Mouse (Mus musculus): ENCODE data around the gene Tppp3. TPM values are rescaled to one million over a fixed set of nuclear protein-coding genes. Genes with fewer than 3 reads are reported as not detected.

Gene Tppp3
- polyA plus RNA-seq, 1 experiment from 2014 or later = 160 TPM

GRCm38 (mm10) chr8:105461085-105461803 lies 10.1 kb downstream of the Tppp3 start:
- Histone ChIP-seq H3K9ac (no peak overlapping the region), H3K4me2 (no peak overlapping the region), H3K27ac (no peak overlapping the region), H3K4me1 (no peaks in the 10 kb centered on the region), H3K36me3 (no peaks in the 10 kb centered on the region), H3K4me3 (no peak overlapping the region), H3K9me3 (no peaks in the 10 kb centered on the region), H3K27me3 (no peaks in the 10 kb centered on the region)
- 44% methylated on average over 13 of the region's 13 CpGs for WGBS
- ATAC-seq (ENCODE audit: insufficient number of reproducible peaks, low FRiP score, low TSS enrichment, low read depth) = no peak

DNA sequence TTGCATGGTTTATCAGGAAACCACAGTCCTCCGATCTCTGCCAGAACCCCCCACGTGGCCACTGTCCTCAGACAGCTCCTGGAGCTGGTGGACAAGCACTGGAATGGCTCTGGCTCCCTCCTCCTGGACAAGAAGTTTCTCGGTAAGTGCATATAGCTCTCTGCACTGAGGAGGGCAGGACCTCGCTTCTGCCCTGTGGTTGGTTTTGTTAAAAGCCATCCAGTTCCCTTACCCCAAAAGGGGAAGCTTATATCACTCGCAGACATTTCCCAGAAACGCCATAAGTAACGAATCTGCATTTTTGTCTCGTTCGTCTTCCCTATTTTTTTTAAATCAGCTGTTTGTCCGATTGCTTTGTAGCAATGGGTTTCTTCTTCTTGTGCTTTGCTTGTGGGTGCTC lies 16.1 kb downstream of the Tppp3 start:
- H3K4me1 ChIP-seq = no peaks in the 10 kb centered on the region
- H3K36me3 ChIP-seq = no peaks in the 10 kb centered on the region
- WGBS = 56% methylated on average over 10 of the region's 10 CpGs

DNA sequence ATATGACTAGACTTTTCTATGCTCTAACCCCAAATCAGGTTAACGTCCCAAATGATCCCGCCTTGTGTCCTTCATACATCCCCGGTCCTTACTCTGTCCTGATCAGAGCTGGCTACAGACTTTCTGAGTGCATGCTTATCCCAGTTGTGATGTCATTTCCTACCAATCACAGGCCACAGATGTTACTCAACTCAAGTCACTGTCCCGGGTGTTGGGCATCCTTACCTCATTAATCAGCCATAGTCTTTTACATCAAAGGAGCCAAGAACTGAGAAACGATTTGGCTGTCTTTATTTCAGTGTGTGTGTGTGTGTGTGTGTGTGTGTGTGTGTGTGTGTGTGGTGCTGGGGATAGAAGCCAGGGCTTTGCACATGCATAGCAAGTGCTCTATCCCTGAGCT lies 17.2 kb downstream of the Tppp3 start:
- no peak overlapping the region for H3K4me2 ChIP-seq
- H3K4me3 ChIP-seq = no peak overlapping the region
- 57% methylated on average over 5 of the region's 5 CpGs for WGBS
- H3K27me3 ChIP-seq = no peaks in the 10 kb centered on the region
- no peaks in the 10 kb centered on the region for H3K9me3 ChIP-seq
- no peak overlapping the region for H3K9ac ChIP-seq
- H3K4me1 ChIP-seq = no peaks in the 10 kb centered on the region
- no peaks in the 10 kb centered on the region for H3K36me3 ChIP-seq
- no peak for ATAC-seq (ENCODE audit: insufficient number of reproducible peaks, low FRiP score, low TSS enrichment, low read depth)
- H3K27ac ChIP-seq = no peak overlapping the region

More for the DNA sequence above, 16.1 kb downstream of the Tppp3 start:
- Histone ChIP-seq H3K27me3 (no peaks in the 10 kb centered on the region), H3K27ac (no peak overlapping the region), H3K9me3 (no peaks in the 10 kb centered on the region), H3K4me2 (no peak overlapping the region), H3K4me3 (no peak overlapping the region), H3K9ac (no peak overlapping the region)
- no peak for ATAC-seq (ENCODE audit: insufficient number of reproducible peaks, low FRiP score, low TSS enrichment, low read depth)

DNA sequence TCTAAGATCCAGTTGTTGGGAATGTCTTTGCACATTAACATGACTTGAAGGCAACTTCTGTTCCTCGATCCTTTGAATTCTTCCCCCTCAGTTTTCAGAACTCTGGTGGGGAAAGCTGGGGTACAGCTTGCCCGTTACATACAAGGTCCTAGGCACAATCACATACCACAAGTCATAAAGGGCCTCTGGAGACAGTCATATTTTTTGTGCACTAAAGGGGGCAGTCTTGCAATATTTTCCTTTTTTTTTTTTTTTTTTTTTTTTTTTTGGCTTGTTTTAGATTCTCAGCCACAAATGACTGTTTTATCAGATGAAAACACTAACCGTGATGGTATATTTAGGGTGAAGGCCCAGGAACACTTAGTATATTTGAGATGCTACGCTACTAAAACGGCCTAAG lies 18.0 kb downstream of the Tppp3 start:
- Histone ChIP-seq H3K9ac (no peak overlapping the region), H3K27ac (no peak overlapping the region), H3K4me1 (no peaks in the 10 kb centered on the region), H3K9me3 (no peaks in the 10 kb centered on the region), H3K4me2 (no peak overlapping the region), H3K36me3 (no peaks in the 10 kb centered on the region), H3K27me3 (no peaks in the 10 kb centered on the region), H3K4me3 (no peak overlapping the region)
- ATAC-seq (ENCODE audit: insufficient number of reproducible peaks, low FRiP score, low TSS enrichment, low read depth) = no peak
- 64% methylated on average over 5 of the region's 5 CpGs for WGBS

- ATAC-seq (ENCODE audit: insufficient number of reproducible peaks, low FRiP score, low TSS enrichment, low read depth) = no peak
- WGBS = 63% methylated on average over 15 of the region's 15 CpGs
- no peaks in the 10 kb centered on the region for H3K36me3 ChIP-seq
- H3K9me3 ChIP-seq = no peaks in the 10 kb centered on the region
- no peaks in the 10 kb centered on the region for H3K27me3 ChIP-seq
- no peaks in the 10 kb centered on the region for H3K4me1 ChIP-seq
- no peak overlapping the region for H3K4me2 ChIP-seq
- H3K9ac ChIP-seq = no peak overlapping the region
- H3K4me3 ChIP-seq = no peak overlapping the region
- H3K27ac ChIP-seq = no peak overlapping the region
Observed at GRCm38 (mm10) chr8:105451903-105452603, 19.3 kb downstream of the Tppp3 start.

DNA sequence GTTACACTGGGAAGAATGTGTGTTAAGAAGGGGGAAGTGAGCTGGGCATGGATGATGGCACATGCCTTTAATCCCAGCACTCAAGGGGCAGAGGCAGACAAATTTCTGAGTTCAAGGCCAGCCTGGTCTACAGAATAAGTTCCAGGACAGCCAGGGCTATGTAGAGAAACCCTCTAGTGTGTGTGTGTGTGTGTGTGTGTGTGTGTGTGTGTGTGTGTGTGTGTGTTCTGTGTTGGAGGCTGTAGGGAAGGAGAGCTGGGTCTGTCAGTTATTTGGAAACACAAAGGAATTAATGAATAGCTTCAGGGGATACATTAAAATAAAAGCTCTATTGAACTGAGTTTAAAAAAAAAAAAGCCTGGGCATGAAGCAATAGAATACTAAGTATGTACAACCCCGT lies 20.3 kb downstream of the Tppp3 start:
- Histone ChIP-seq H3K27me3 (no peaks in the 10 kb centered on the region), H3K4me2 (no peak overlapping the region), H3K9me3 (no peaks in the 10 kb centered on the region), H3K36me3 (no peaks in the 10 kb centered on the region), H3K27ac (no peak overlapping the region), H3K4me3 (no peak overlapping the region), H3K9ac (no peak overlapping the region), H3K4me1 (no peaks in the 10 kb centered on the region)
- ATAC-seq (ENCODE audit: insufficient number of reproducible peaks, low FRiP score, low TSS enrichment, low read depth) = no peak
- WGBS = 53% methylated on average over 1 of the region's 1 CpGs

- WGBS = 81% methylated on average over 5 of the region's 5 CpGs
Observed at GRCm38 (mm10) chr8:105448596-105448995, 22.7 kb downstream of the Tppp3 start.

GRCm38 (mm10) chr8:105448188-105448587 lies 23.1 kb downstream of the Tppp3 start:
- ATAC-seq (ENCODE audit: insufficient number of reproducible peaks, low FRiP score, low TSS enrichment, low read depth) = no peak
- 90% methylated on average over 3 of the region's 3 CpGs for WGBS

More at GRCm38 (mm10) chr8:105448596-105448995, 22.7 kb downstream of the Tppp3 start:
- H3K4me3 ChIP-seq = no peak overlapping the region
- H3K36me3 ChIP-seq = no peaks in the 10 kb centered on the region
- H3K4me2 ChIP-seq = no peak overlapping the region
- no peak overlapping the region for H3K27ac ChIP-seq
- H3K9me3 ChIP-seq = no peaks in the 10 kb centered on the region
- no peaks in the 10 kb centered on the region for H3K27me3 ChIP-seq
- H3K9ac ChIP-seq = no peak overlapping the region
- H3K4me1 ChIP-seq = no peaks in the 10 kb centered on the region
- ATAC-seq (ENCODE audit: insufficient number of reproducible peaks, low FRiP score, low TSS enrichment, low read depth) = no peak

GRCm38 (mm10) chr8:105446127-105446552 lies 25.2 kb downstream of the Tppp3 start:
- H3K9me3 ChIP-seq = no peaks in the 10 kb centered on the region
- no peak for ATAC-seq (ENCODE audit: insufficient number of reproducible peaks, low FRiP score, low TSS enrichment, low read depth)
- H3K27ac ChIP-seq = no peak overlapping the region
- 27% methylated on average over 4 of the region's 4 CpGs for WGBS
- H3K27me3 ChIP-seq = no peaks in the 10 kb centered on the region
- H3K4me1 ChIP-seq = no peaks in the 10 kb centered on the region
- no peak overlapping the region for H3K4me2 ChIP-seq
- H3K4me3 ChIP-seq = no peak overlapping the region
- no peaks in the 10 kb centered on the region for H3K36me3 ChIP-seq
- H3K9ac ChIP-seq = no peak overlapping the region

More at GRCm38 (mm10) chr8:105448188-105448587, 23.1 kb downstream of the Tppp3 start:
- H3K27me3 ChIP-seq = no peaks in the 10 kb centered on the region
- no peak overlapping the region for H3K27ac ChIP-seq
- no peaks in the 10 kb centered on the region for H3K4me1 ChIP-seq
- no peak overlapping the region for H3K9ac ChIP-seq
- H3K9me3 ChIP-seq = no peaks in the 10 kb centered on the region
- no peak overlapping the region for H3K4me3 ChIP-seq
- H3K4me2 ChIP-seq = no peak overlapping the region
- no peaks in the 10 kb centered on the region for H3K36me3 ChIP-seq

GRCm38 (mm10) chr8:105445296-105446126 lies 25.8 kb downstream of the Tppp3 start:
- Histone ChIP-seq H3K27me3 (no peaks in the 10 kb centered on the region), H3K9ac (no peak overlapping the region), H3K27ac (no peak overlapping the region), H3K36me3 (no peaks in the 10 kb centered on the region), H3K4me3 (no peak overlapping the region), H3K4me2 (no peak overlapping the region), H3K4me1 (no peaks in the 10 kb centered on the region), H3K9me3 (no peaks in the 10 kb centered on the region)
- 38% methylated on average over 11 of the region's 11 CpGs for WGBS
- ATAC-seq (ENCODE audit: insufficient number of reproducible peaks, low FRiP score, low TSS enrichment, low read depth) = no peak

DNA sequence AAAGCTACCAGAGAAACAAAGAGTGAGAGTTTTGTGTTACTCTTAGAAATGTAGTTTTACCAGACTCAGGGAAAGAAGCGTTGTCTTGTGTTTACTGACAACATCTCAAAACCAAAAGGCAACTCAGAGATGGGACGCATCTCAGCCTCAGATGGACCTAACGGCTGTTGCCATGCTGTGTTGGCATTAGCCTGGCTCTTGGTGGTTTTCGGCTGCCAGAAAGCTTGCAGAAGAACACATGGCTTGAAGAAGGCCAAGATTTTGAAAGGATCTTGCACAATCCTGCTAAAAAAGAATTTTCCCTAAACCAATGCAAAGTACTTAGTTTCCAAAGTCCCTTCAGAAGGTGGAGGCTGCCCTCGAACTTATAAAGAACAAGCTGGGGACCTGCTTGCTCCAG lies 28.7 kb downstream of the Tppp3 start:
- no peak overlapping the region for H3K4me3 ChIP-seq
- no peak overlapping the region for H3K27ac ChIP-seq
- H3K36me3 ChIP-seq = no peaks in the 10 kb centered on the region
- no peak for ATAC-seq (ENCODE audit: insufficient number of reproducible peaks, low FRiP score, low TSS enrichment, low read depth)
- no peak overlapping the region for H3K9ac ChIP-seq
- 86% methylated on average over 5 of the region's 5 CpGs for WGBS
- no peak overlapping the region for H3K4me2 ChIP-seq
- H3K27me3 ChIP-seq = no peaks in the 10 kb centered on the region
- no peaks in the 10 kb centered on the region for H3K9me3 ChIP-seq
- H3K4me1 ChIP-seq = no peaks in the 10 kb centered on the region

DNA sequence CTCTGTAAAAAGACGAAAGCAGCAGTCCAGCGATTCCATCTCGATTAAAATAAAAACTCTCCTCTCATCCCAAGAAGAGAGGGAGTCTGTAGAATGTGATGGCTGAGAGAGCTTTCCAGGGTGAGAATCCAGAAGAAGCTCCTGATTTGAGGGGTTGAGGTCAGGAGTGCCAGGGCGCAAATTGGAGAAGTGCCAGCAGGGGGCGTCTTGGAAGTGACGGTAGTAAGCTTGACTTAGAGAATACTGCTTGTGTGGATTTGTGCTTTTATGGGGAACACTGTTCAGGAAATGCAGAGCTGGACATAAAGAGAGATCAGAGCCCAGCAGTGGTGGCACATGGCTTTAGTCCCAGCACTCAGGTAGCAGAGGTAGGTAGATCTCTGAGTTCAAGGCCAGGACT lies 29.9 kb downstream of the Tppp3 start:
- 5% methylated on average over 6 of the region's 6 CpGs for WGBS
- no peaks in the 10 kb centered on the region for H3K9me3 ChIP-seq

More for the DNA sequence above, 29.9 kb downstream of the Tppp3 start:
- no peak overlapping the region for H3K27ac ChIP-seq
- H3K36me3 ChIP-seq = no peaks in the 10 kb centered on the region
- no peak overlapping the region for H3K4me2 ChIP-seq
- no peak for ATAC-seq (ENCODE audit: insufficient number of reproducible peaks, low FRiP score, low TSS enrichment, low read depth)
- no peaks in the 10 kb centered on the region for H3K27me3 ChIP-seq
- H3K9ac ChIP-seq = no peak overlapping the region
- no peak overlapping the region for H3K4me3 ChIP-seq
- no peaks in the 10 kb centered on the region for H3K4me1 ChIP-seq

Measured in limb, embryonic 15.5 days (tissue).